Mouse (Mus musculus): ENCODE results near the gene Adsl.
"Not testable (repeated sequence)": the region's sequence is repeated elsewhere in the genome, so short reads cannot be mapped to it uniquely, and the experiment has no call there.

Gene Adsl

GRCm38 (mm10) chr15:80948145-80949135 is at the start of gene Adsl:
TSS of gene Adsl (plus strand) at chr15:80948490.
- peak; percentile 94 for DNase-seq

- no peak for DNase-seq
Measured at GRCm38 (mm10) chr15:80899806-80900205, 48.5 kb upstream of the Adsl start.

- no peak for DNase-seq
Measured at GRCm38 (mm10) chr15:80901806-80902513, 46.3 kb upstream of the Adsl start.

- DNase-seq = not testable (repeated sequence)
Measured at GRCm38 (mm10) chr15:80904776-80905175, 43.5 kb upstream of the Adsl start.

- no peak for DNase-seq
Measured at GRCm38 (mm10) chr15:80910183-80910582, 38.1 kb upstream of the Adsl start.

- no peak for DNase-seq
Measured at GRCm38 (mm10) chr15:80910790-80911531, 37.3 kb upstream of the Adsl start.

- no peak for DNase-seq
Measured at GRCm38 (mm10) chr15:80912175-80912574, 36.1 kb upstream of the Adsl start.

- no peak for DNase-seq
Measured at GRCm38 (mm10) chr15:80913803-80914202, 34.5 kb upstream of the Adsl start.

GRCm38 (mm10) chr15:80915850-80916249 is 32.4 kb upstream of the Adsl start:
- DNase-seq = no peak

- no peak for DNase-seq
Measured at GRCm38 (mm10) chr15:80916621-80917020, 31.7 kb upstream of the Adsl start.

- DNase-seq = no peak
Measured at GRCm38 (mm10) chr15:80920346-80920745, 27.9 kb upstream of the Adsl start.

GRCm38 (mm10) chr15:80921781-80922180 is 26.5 kb upstream of the Adsl start:
- no peak for DNase-seq

GRCm38 (mm10) chr15:80924211-80924610 is 24.1 kb upstream of the Adsl start:
- no peak for DNase-seq

- no peak for DNase-seq
Measured at GRCm38 (mm10) chr15:80928811-80929355, 19.4 kb upstream of the Adsl start.

GRCm38 (mm10) chr15:80930048-80930571 is 18.2 kb upstream of the Adsl start:
- DNase-seq = peak; percentile 74

- DNase-seq = not testable (repeated sequence)
Measured at GRCm38 (mm10) chr15:80930676-80931320, 17.5 kb upstream of the Adsl start.

GRCm38 (mm10) chr15:80931345-80931960 is 16.8 kb upstream of the Adsl start:
- DNase-seq = no peak

GRCm38 (mm10) chr15:80934841-80935240 is 13.4 kb upstream of the Adsl start:
- no peak for DNase-seq

GRCm38 (mm10) chr15:80936686-80937085 is 11.6 kb upstream of the Adsl start:
- DNase-seq = no peak

- DNase-seq = no peak
Measured at GRCm38 (mm10) chr15:80938615-80939014, 9.7 kb upstream of the Adsl start.

GRCm38 (mm10) chr15:80939401-80939800 is 8.9 kb upstream of the Adsl start:
- DNase-seq = no peak
